Mouse (Mus musculus) testis, adult 2 months (tissue): ENCODE results near the gene Rnase13.

Source experiments
- CTCF ChIP-seq: fragments of 200-500 bp; IDR thresholded peaks from 2 replicates; pipeline ENCODE4 v1.5.1; 2012; ENCODE audit warnings: low read depth, mild to moderate bottlenecking, inconsistent platforms, low read length, moderate library complexity; ENCODE audit not compliant: control insufficient read depth, insufficient read depth, insufficient replicate concordance
- POLR2A ChIP-seq: fragments of 200-500 bp; IDR thresholded peaks from 2 replicates; pipeline ENCODE4 v1.6.1; 2012; ENCODE audit warnings: low read depth, mild to moderate bottlenecking, inconsistent platforms, low read length, moderate library complexity; ENCODE audit not compliant: control insufficient read depth

DNA sequence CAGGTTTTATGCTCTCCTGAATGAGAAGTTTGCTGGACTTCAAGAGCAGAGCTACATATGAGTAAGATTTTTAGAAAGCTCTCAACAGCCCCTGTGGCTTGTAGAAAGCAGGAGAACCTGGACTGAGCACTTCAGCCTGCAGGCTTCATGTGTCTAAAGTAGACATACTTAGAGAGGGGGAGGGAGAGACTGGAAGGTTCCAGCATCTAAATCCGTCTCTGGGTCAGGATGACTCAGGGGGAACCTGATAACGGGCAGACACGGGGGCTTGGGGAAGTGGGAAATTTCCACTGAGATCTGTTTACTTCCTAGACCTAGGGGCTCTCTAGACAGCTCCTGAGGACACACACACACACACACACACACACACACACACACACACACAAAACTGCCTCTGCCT lies 7.5 kb downstream of the Rnase13 start:
- TF ChIP-seq CTCF (no peak), POLR2A (no peak)
